Mouse (Mus musculus): Measurements from ENCODE around the gene Pxn. TPM values are rescaled to one million over a fixed set of nuclear protein-coding genes. Genes with fewer than 3 reads are reported as not detected.
A peak's percentile ranks its signal among the peaks of the same experiment; 100 is the strongest.
"Not testable (repeated sequence)": the region's sequence is repeated elsewhere in the genome, so short reads cannot be mapped to it uniquely, and the experiment has no call there.

The Pxn gene
- total RNA-seq, 4 experiments from 2014 or later: 31.2 to 43.4 (median 34.1) TPM

DNA sequence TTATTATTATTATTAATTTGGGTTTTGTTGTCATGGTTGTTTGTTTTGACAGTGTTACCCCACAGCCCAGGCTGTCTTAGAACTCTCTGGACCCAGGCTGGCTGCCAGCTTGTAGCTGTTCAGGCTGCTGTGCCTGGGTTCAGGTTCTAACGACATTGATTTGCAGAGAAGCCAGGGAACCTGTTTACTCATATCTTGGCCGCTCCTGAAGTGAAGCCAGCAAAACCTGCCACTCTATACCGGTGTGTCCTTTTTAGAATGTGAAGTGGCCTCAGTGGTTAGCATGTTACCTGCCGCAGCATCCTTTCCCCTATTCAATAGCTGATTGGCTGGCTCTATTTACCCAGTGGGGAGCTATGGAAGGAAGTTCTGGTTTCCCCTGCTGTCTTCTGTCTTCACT, 19.8 kb upstream of the Pxn start:
- no peak for DNase-seq (ENCODE audit: low spot score)

DNA sequence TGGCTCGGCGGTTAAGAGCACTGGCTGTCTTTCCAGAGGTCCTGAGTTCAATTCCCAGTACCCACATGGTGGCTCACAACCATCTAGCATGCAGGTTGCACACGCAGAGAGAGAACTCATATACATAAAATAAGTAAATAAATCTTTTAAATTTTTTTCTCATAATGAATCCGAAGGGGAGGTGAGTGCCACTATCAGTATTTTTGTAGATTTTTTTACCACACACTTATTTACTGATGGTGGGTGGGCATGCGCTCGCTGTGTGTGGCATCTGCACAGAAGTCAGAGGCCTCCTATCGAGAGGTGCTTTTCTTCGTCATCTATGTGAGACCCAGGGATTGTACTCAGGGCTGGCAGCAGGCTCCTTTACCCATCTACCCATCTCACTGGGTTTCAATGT, 19.1 kb upstream of the Pxn start:
- no peak for DNase-seq (ENCODE audit: low spot score)

DNA sequence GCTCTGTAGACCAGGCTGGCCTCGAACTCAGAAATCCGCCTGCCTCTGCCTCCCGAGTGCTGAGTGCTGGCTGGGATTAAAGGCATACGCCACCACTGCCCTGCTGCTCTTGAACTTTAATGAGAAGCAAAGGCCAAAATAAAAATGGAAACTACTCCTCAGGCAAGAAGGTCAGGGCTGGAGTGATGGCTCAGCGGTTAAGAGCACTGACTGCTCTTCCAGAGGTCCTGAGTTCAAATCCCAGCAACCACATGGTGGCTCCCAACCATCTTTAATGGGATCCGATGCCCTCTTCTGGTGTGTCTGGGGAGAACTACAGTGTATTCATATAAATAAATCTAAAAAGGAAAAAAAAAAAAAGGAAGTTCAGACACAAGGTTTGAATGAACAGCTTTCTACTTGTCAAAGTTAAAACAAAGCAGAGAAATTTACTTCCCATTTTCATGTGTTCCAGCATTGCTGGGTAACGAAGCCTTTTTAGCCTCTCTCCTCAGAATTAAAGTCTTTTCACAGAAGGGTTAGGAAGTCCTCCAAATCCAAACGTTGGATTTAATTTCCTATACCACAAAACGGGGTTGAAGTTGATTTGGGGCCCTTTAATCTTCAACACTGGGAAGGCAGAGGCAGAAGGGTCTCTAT, 18.4 kb upstream of the Pxn start:
- DNase-seq (ENCODE audit: low spot score): no peak

DNA sequence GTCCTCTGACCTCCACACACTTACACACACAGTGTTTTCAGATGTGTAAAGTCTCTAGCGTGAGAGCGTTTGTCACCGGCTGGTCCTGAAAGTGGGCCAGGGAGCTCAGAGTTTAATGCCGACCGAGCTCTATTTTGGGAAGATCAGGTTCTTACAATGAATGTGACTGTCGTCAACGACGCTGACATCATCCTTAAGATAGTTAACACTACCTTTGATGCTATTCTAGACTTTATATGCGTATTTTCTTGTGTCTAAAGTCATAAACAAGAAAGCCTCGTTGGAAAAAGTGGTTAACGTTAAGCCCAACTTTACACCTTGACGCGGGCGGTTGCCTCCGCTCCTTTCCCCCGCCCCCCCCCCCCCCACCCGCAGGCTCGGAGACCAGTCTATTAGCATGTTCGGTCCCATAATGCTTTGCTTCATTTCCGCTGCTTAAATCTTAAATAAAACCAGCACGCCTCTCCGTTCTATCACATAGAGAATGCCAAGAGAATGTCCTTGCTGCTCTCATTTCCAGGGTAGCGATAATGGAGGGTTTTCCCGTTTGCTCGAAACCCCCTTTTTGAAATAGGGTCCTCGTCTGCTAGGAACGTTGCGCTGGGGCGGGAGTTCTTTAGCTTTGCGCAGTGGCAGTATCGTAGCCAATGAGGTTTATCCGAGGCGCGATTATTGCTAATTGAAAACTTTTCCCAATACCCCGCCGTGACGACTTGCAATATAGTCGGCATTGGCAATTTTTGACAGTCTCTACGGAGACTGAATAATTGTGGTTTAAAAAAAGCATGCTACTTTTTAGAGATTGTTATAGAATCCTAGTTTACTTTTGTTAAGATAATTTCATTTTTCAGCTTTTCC, 17.4 kb upstream of the Pxn start:
- peak; percentile 88 for DNase-seq (ENCODE audit: low spot score)

DNA sequence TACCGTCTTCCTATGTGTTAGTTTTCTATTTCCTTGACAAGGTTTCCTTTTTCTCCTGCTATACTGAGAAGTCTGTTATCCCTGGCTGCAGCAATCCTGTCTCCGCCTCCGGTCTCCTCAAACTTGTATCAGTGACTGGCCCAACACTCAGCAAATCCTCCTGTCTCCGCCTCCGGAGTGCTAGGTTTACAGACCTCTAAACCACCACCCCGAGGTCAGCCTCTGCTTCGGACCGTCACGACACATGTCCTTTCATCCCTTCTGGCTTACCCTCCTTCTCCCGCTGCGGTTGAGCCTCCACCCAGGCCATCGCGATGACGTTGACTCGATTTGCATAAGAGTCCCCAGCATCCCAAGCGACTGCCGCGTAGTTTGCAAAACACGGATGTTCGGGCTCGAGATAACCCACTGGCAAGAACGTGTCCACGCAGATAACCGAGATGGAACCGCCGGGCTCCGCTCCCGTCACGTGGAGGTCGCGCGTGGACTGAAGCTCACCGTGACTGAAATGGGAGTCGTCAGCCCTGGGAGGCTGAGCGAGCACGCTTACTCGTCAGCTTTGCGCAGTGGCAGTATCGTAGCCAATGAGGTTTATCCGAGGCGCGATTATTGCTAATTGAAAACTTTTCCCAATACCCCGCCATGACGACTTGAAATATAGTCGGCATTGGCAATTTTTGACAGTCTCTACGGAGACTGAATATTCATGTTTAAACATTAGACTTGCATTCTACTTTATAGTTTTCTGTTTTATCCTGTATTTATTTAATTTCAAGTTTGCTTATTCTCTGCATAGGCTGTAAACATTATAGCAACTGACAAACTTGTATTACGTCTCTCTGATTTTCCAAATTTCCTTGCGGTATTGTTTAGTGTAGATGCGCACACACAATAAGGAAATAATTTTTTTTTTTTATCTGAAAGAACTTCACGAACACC, 16.5 kb upstream of the Pxn start:
- DNase-seq (ENCODE audit: low spot score): peak; percentile 93

DNA sequence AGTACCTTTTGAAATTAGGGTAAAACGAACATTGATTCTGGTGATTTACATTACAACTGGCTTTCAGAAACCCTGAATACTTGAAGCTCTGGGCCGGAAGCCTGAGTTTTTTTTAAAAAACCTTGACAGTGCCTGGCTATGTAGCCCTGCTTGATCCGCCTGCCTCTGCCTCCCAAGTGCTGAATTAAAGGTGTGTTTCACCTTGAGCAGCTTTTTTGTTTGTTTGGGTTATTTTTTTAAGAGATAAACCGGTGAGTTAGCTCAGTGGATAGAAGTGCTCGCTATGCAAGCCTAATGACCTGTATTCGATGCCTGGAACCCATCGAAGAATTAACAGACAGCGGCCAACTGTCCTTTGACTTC, 15.9 kb upstream of the Pxn start:
- DNase-seq (ENCODE audit: low spot score): no peak

DNA sequence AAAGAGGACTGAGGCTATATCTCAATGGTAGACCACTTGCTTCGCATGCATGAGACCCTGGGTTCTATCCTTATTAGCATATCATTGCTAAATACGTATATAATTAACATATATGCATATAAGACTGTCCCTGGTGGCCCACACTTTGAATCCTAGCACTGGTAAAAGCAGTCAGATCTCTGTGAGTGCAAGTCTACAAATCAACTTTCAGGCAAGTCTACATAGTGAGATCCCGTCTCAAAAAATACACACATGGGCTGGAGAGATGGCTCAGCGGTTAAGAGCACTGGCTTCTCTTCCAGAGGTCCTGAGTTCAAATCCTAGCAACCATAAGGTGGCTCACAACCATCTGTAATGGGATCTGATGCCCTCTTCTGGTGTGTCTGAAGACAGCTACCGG, 15.4 kb upstream of the Pxn start:
- no peak for DNase-seq (ENCODE audit: low spot score)

DNA sequence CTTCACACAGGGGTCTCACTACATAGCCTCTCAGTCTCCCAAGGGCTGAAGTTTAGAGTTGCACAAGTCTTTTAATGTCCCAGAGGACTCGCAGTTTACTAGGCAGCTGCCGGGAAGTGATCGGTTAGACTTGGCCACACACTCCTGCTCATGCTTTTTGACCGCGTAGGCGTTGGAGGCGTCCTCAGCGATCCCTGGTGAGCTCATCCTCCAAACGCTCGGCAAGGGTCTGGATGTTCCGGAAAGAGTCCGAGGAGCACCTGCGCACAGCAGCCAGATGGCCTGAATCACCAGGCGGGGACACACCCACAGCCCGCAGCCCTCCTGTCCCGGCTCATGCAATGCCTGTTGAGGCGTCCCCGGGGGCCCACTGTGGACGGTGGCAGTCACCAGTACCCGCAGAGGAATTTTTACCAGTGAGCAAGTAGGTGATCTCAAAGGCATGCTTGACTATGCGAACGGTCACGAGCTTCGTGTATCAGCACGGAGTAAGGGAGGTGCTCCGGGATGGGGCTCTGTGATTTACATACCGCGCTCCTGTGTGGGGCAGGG, 14.6 kb upstream of the Pxn start:
- peak; percentile 85 for DNase-seq (ENCODE audit: low spot score)

DNA sequence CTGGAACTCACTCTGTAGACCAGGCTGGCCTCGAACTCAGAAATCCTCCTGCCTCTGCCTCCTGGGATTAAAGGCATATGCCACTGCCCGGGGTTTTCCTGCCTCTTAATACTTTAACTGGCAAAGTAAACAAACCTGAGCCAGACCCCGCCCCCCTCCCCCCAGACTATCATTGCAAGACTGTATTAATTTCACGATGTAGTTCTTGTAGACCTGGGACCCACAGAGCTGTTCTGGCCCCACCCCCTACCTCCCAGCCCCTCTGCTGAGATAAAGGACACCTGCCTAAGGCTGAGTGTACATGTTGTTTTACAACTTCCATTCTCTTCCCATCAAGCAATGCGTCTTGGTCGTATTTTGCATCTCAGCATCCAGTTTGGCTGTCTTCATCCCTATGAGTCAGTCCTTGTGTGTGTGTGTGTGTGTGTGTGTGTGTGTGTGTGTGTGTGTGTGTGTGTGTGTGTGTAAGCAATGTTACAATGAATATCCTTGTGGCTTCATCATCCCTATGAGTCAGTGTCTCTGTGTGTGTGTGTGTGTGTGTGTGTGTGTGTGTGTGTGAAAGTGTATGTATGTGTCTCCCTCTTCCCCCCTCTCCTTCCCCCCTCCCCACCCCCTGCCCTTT, 13.7 kb upstream of the Pxn start:
- DNase-seq (ENCODE audit: low spot score): no peak

DNA sequence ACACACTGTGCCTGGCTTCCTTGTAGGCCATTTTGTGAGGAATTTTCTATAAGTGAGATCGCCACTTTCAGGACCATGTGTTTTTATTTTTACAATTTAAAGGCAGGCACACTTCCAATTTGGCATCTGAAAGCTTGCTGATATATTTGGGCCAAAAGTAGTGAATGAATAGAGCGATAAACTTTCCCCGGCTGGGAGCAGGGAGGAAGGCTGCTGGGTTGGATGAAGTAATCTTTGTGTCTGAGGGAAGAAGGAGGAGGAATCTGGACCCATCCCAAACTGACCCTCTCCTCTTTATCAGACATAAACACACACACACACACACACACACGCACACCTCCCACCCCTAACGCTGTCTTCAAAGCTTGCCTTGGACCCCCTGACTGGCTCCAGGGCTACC, 13.0 kb upstream of the Pxn start:
- no peak for DNase-seq (ENCODE audit: low spot score)

DNA sequence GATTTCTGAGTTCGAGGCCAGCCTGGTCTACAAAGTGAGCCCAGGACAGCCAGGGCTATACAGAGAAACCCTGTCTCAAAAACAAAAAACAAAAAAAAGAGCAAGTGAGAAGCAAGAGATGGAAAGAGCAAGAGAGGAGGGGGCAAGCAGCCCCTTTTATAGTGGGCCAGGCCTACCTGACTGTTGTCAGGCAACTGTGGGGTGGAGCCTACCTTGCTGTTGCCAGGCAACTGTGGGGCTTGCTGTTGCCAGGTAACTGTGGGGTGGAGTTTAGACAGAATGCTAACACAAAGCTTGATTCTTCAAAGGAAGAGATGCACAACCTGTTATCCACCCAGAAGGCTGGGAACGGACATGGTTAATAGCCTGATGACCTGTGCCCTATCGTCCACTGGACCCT, 10.9 kb upstream of the Pxn start:
- DNase-seq (ENCODE audit: low spot score): not testable (repeated sequence)

DNA sequence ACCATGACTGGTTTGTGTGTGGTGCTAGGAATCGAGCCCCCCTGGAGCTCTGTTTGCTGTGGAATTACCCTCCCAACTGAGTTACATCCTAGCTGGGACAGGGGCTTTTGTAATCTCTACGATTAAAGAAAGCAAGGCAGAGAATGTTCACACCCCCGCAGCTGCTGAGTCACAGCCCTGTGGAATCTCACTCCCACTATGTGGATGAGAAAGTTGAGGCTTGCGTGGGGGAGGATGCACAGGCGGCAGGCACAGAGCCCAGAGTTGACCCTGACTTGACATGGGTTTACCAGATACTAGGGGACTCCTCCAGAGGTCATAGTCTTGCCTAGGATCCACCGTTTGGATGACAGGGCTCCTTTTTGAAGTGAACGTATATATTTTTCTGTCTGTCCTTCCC, 9.4 kb upstream of the Pxn start:
- DNase-seq (ENCODE audit: low spot score): no peak

DNA sequence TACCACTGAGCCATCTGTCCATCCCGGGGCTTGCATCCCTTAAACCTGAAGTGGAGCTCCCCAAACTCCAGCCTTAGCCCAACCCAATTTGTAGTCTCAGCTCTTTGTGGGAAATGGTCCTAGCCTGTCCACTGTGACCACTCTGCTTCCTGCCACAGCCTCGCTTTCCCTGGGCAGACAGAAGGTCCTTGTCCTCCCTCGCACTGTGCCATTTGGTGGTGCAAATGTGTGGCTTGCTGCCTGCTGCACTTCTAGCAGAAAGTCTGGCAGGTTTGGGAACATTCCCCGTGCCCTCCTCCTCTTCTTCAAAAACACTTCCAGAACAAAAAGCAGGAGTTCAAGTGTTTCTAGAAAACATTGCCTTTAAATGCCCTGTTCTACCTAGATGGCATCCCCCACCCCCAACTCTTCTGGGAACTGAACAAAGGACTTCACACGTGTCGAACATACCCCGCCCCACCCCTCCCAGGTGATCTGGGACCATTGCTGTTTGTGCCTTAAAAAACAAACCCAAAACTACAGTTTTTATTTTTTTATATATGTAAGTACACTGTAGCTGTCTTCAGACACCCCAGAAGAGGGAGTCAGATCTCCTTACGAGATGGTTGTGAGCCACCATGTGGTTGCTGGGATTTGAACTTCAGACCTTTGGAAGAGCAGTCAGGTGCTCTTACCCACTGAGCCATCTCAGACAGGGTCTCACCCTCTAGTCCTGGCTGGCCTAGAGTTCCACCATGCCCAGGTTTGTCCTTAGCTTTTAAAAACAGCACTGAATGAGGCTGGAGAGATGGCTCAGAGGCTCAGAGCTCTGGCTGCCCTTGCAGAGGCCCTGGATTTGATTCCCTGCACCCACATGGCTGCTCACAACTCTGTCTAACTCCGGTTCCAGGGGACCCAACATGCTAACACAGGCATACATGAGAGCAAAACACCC, 7.9 kb upstream of the Pxn start:
- no peak for DNase-seq (ENCODE audit: low spot score)

DNA sequence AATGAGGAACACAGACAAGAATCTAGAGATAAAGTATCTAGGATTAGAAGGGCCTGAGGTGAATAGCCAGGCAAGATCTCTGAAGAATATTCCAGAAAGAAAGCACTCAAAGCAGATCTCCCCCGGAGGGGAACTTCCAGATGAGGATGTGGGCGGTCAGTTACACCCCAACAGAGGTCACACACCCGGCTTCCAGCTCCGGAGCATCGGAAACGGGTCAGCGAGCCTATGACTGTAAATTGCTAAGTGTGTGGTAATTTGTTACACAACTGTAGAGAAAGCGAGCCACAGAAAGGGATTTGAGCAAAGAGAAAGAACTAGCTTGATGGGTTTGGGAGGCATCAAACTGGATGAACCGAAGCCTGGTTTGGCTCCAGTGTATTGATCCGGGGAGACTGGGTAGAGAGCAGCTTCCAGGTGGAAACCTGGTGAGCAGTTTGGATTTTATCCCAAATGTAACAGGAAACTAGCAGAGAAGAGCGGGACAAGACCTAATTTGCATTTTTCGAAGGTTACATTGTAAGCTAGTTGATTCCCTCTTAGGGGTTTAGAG, 6.0 kb upstream of the Pxn start:
- DNase-seq (ENCODE audit: low spot score): no peak

DNA sequence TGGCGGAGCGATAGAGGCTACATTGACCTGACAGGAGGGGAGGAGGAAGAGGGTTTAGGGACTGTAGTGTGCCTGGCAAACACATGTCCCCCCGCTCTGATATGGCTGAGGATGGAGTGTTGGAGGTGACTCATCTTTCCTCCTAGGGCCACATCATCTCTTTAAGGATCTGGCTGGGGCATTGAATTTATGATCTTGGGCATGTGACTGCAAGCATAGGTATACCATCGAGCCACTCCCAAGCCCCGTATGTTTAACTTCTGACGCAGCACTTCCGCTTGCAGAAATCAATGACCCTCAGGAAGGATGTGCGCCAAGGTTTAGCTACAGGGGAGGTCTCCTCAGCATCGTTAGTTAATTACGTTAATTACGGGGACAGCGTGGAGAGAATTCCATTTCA, 3.4 kb upstream of the Pxn start:
- DNase-seq (ENCODE audit: low spot score): no peak

DNA sequence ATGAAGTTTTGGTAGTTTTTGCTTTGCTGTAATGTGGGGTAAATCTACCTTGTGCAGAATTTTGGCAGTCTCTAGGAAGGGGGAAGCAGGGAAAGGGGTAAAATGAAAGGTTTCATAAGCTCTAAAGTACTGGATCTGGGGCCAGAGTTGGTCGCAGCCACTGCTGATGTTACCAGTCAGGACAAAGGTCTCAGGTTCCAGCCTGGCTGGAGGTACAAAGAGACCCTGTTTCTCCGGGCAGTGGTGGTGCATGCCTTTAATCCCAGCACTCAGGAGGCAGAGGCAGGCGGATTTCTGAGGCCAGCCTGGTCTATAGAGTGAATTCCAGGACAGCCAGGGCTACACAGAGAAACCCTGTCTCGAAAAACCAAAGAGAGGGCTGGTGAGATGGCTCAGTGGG, 859 bp upstream of the Pxn start:
- not testable (repeated sequence) for DNase-seq (ENCODE audit: low spot score)

DNA sequence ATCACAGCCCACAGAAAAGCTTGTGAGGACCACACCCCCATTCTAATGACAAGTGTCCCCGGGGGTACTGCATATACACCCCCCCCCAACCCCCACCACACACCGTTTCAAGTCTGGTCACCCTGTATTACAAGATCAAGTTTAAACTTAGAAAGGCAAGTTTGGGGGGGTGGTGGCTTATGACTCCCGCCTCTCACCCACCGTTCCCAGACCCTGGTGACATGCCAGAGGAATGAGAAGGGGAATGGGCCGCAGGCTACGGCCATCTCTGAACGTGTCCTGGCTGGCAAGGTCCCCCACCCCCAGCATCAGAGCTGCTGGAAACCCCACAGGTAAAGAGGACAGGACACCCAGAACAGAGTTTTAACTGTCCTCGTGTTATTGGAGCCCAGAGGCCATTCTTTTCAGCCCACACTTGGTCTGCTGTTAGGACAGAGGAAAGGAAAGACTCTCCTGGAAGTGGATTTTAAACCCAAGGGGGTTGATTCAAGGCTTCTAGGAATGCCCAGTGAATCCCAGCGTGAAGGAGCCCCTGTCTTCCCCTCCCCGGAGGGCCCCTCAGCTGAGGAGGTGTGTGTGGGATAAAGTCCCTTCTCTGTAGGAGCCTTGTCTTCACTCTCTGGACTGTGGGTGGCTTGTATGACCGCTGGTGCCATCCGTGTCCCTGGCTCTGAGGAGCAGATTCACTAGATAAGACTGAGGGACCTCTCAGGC, 948 bp downstream of the Pxn start:
- no peak for DNase-seq (ENCODE audit: low spot score)

DNA sequence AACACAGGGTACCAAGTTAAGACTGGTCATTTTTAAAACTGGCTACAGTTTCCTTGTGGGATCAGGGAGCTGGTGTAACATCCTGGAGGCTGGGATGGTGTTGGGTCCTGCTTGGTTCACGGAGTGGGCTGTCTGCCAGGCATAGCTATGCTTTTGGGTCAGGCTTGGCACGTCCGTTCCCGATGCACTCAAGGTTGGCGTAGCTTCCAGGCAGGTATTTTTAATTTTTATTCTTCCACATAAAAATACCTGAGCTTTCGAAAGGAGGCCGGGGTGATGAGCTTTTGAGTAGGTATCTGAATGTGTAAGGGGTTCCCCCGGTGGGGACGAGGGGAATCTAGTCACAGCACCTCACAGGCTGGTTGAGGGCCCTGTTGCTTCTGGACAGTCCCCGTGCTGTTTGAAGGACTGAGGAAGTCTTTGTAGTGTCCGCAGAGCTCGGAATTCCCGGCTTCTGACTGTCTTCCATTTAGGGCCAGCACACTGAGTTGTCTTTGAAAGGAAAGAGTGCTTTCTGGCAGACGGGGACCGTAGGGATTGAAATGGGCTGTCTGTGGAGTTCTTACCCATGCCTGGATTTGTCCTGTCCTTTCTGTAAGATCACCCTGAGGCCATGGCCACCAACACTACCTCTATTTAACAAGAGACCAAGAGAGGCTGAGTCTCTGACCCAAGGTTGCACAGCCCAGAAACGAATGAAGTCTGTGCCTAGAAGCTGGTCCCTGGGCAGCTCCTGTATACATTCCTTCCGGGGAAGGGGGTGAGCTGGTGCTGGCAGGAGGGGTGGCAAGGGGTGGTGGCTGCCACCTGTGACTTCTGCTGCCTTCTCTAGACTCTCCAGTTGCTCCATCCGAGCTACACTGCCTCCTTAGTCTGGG, 1.7 kb downstream of the Pxn start:
- DNase-seq (ENCODE audit: low spot score): no peak

DNA sequence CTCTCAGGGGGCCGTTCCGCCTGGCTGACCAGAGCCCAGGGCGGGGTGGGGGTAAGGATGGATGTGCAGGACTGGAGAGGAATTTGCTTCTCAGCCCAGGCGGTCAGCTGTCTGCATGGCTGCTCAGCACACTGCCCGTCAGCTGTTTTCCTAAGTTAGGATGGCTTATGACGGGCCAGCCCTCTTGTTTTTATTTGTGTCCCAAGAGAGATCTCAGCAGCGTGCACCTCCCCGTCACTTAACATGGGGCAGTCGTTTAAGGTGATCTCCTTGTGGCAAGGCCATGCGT, 2.3 kb downstream of the Pxn start:
- DNase-seq (ENCODE audit: low spot score): no peak
